Mouse (Mus musculus): Measurements from ENCODE around the gene Twistnb. TPM values are rescaled to one million over a fixed set of nuclear protein-coding genes. Genes with fewer than 3 reads are reported as not detected.

Twistnb gene
- polyA plus RNA-seq, 1 experiment from 2014 or later, result 56.8 TPM

GRCm38 (mm10) chr12:33433812-33434211 is 4.4 kb downstream of the Twistnb start:
- H3K9me3 ChIP-seq (replicated peaks), result no peaks in the 10 kb centered on the region
- H3K4me3 ChIP-seq (replicated peaks), result no peak overlapping the region
- H3K27me3 ChIP-seq, result no peaks in the 10 kb centered on the region
- ATAC-seq (replicated peaks; ENCODE audit: low FRiP score), result no peak
- H3K27ac ChIP-seq, result no peak overlapping the region
- peaks cover 25% of the 10 kb centered on the region for H3K36me3 ChIP-seq
- 83% methylated on average over 9 of the region's 9 CpGs for WGBS
- no peak overlapping the region for H3K4me2 ChIP-seq
- H3K4me1 ChIP-seq, result peaks cover 7% of the 10 kb centered on the region
- no peak overlapping the region for H3K9ac ChIP-seq

- H3K27me3 ChIP-seq, result no peaks in the 10 kb centered on the region
- peaks cover 32% of the 10 kb centered on the region for H3K36me3 ChIP-seq
- H3K4me3 ChIP-seq (replicated peaks), result no peak overlapping the region
- no peak overlapping the region for H3K9ac ChIP-seq
- H3K9me3 ChIP-seq (replicated peaks), result no peaks in the 10 kb centered on the region
- ATAC-seq (replicated peaks; ENCODE audit: low FRiP score), result no peak
- peaks cover 7% of the 10 kb centered on the region for H3K4me1 ChIP-seq
- no peak overlapping the region for H3K4me2 ChIP-seq
- no peak overlapping the region for H3K27ac ChIP-seq
- 98% methylated on average over 4 of the region's 4 CpGs for WGBS
Measured at GRCm38 (mm10) chr12:33434758-33435157, 5.3 kb downstream of the Twistnb start.

- no peak overlapping the region for H3K4me3 ChIP-seq (replicated peaks)
- no peak for ATAC-seq (replicated peaks; ENCODE audit: low FRiP score)
- H3K36me3 ChIP-seq, result no peaks in the 10 kb centered on the region
- 80% methylated on average over 7 of the region's 7 CpGs for WGBS
- no peaks in the 10 kb centered on the region for H3K27me3 ChIP-seq
- H3K9me3 ChIP-seq (replicated peaks), result no peaks in the 10 kb centered on the region
- H3K4me2 ChIP-seq, result no peak overlapping the region
- H3K4me1 ChIP-seq, result no peaks in the 10 kb centered on the region
- H3K9ac ChIP-seq, result no peak overlapping the region
- H3K27ac ChIP-seq, result no peak overlapping the region
Measured at GRCm38 (mm10) chr12:33455418-33455817, 26.0 kb downstream of the Twistnb start.

- ATAC-seq (replicated peaks; ENCODE audit: low FRiP score), result no peak
- no peaks in the 10 kb centered on the region for H3K36me3 ChIP-seq
- H3K9ac ChIP-seq, result no peak overlapping the region
- H3K9me3 ChIP-seq (replicated peaks), result no peaks in the 10 kb centered on the region
- H3K4me2 ChIP-seq, result no peak overlapping the region
- no peaks in the 10 kb centered on the region for H3K27me3 ChIP-seq
- no peak overlapping the region for H3K4me3 ChIP-seq (replicated peaks)
- no peak overlapping the region for H3K27ac ChIP-seq
- WGBS, result 54% methylated on average over 5 of the region's 5 CpGs
- no peaks in the 10 kb centered on the region for H3K4me1 ChIP-seq
Measured at GRCm38 (mm10) chr12:33456242-33456641, 26.8 kb downstream of the Twistnb start.

GRCm38 (mm10) chr12:33480975-33481374 is 51.5 kb downstream of the Twistnb start:
- H3K9ac ChIP-seq, result no peak overlapping the region
- no peaks in the 10 kb centered on the region for H3K27me3 ChIP-seq
- no peaks in the 10 kb centered on the region for H3K36me3 ChIP-seq
- H3K9me3 ChIP-seq (replicated peaks), result no peaks in the 10 kb centered on the region
- no peaks in the 10 kb centered on the region for H3K4me1 ChIP-seq
- no peak overlapping the region for H3K27ac ChIP-seq
- no peak overlapping the region for H3K4me3 ChIP-seq (replicated peaks)
- 25% methylated on average over 5 of the region's 5 CpGs for WGBS
- no peak for ATAC-seq (replicated peaks; ENCODE audit: low FRiP score)
- no peak overlapping the region for H3K4me2 ChIP-seq

- Histone ChIP-seq H3K9ac (no peak overlapping the region), H3K4me2 (no peak overlapping the region), H3K9me3 (replicated peaks) (no peaks in the 10 kb centered on the region), H3K27me3 (no peaks in the 10 kb centered on the region), H3K4me3 (replicated peaks) (no peak overlapping the region), H3K4me1 (no peaks in the 10 kb centered on the region), H3K36me3 (no peaks in the 10 kb centered on the region), H3K27ac (no peak overlapping the region)
- WGBS, result 81% methylated on average over 2 of the region's 2 CpGs
- no peak for ATAC-seq (replicated peaks; ENCODE audit: low FRiP score)
Measured at GRCm38 (mm10) chr12:33482931-33483330, 53.5 kb downstream of the Twistnb start.

Other genes with a start within 250 kb of the Twistnb start
- gene Efcab10, start 34.8 kb upstream of the Twistnb start, polyA plus RNA-seq (2015; fragmentation: Nextera tagmentation; extraction: Ambion mirVana), result 0.51 and 0.65 TPM in 2 replicates